Mouse (Mus musculus): ENCODE results near the gene Usp35.

DNA sequence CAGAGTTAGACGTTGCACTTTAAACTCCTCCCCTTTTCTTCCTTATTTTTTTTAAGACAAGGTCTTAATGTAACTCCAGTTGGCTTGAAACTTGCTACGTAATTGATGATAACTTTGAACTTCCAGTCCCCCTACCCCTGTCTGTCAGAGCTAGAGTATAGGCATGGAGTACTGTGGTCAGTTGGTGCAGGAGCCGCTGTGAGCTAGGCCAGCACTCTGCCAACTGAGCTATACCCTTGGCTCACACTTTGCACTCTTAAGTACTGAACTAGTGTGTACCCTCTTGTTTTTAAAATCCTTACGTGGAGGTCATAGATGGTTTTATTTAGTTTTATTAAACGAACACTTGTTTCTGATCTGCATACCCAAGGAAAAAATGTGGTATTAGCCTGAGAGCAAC is 47.5 kb upstream of the Usp35 start:
- TF ChIP-seq CTCF (IDR thresholded peaks at IDR 0.05; ENCODE audit: extremely low read depth, insufficient read length, insufficient replicate concordance, low read depth, low read length) (no peak), POLR2A (IDR thresholded peaks at IDR 0.05; ENCODE audit: low read depth, low read length) (no peak)

All from small intestine, adult 2 months (tissue).